Mouse (Mus musculus) cortical plate, adult 2 months (tissue): ENCODE data around the gene BC067074. TPM values are rescaled to one million over a fixed set of nuclear protein-coding genes. Genes with fewer than 3 reads are reported as not detected.

Source experiments
- H3K27ac ChIP-seq: fragments of 200-500 bp; 2 replicates; pipeline ENCODE4 v1.5.1; 2012; ENCODE audit warnings: low read length, control low read depth, inconsistent platforms; ENCODE audit not compliant: insufficient read depth
- H3K4me1 ChIP-seq: fragments of 200-500 bp; 2 replicates; pipeline ENCODE4 v1.6.1; 2011; ENCODE audit warnings: low read length; ENCODE audit not compliant: control insufficient read depth, insufficient read depth
- H3K4me3 ChIP-seq: fragments of 200-500 bp; 2 replicates; pipeline ENCODE4 v1.5.1; 2011; ENCODE audit warnings: mild to moderate bottlenecking, low read length, control low read depth; ENCODE audit not compliant: insufficient read depth
- CTCF ChIP-seq: fragments of 200-500 bp; IDR thresholded peaks from 2 replicates; pipeline ENCODE4 v1.5.1; 2011; ENCODE audit warnings: mild to moderate bottlenecking, control low read depth, low read length; ENCODE audit not compliant: insufficient read depth; ENCODE audit errors: extremely low read depth
- POLR2A ChIP-seq: fragments of 200-500 bp; IDR thresholded peaks from 2 replicates; pipeline ENCODE4 v1.6.1; 2011; ENCODE audit warnings: mild to moderate bottlenecking, low read length, control low read depth; ENCODE audit not compliant: insufficient read depth; ENCODE audit errors: extremely low read depth
- polyA plus RNA-seq: library from polyadenylated mRNA; depleted of rRNA; stranded (reverse); fragments of >200 nt; gene quantifications from 2 replicates; pipeline ENCODE4 v1.2.3, GENCODE M21; 2012

BC067074 gene
- polyA plus RNA-seq, 1 experiment = 1.1 TPM

- H3K27ac ChIP-seq = no peak overlapping the region
- H3K4me3 ChIP-seq = no peak overlapping the region
- H3K4me1 ChIP-seq = no peaks in the 10 kb centered on the region
- TF ChIP-seq POLR2A = no peak
Measured at GRCm38 (mm10) chr13:113393386-113393785, 100.4 kb downstream of the BC067074 start.

GRCm38 (mm10) chr13:113394591-113394990 is 101.6 kb downstream of the BC067074 start:
- peak overlapping the region; percentile 29 for H3K4me3 ChIP-seq
- no peaks in the 10 kb centered on the region for H3K4me1 ChIP-seq
- H3K27ac ChIP-seq = no peak overlapping the region
- TF ChIP-seq CTCF (no peak), POLR2A (no peak)

- no peaks in the 10 kb centered on the region for H3K4me1 ChIP-seq
- no peak overlapping the region for H3K4me3 ChIP-seq
- no peak overlapping the region for H3K27ac ChIP-seq
- no peak for TF ChIP-seq CTCF
- no peak for TF ChIP-seq POLR2A
Measured at GRCm38 (mm10) chr13:113397006-113397520, 104.1 kb downstream of the BC067074 start.

DNA sequence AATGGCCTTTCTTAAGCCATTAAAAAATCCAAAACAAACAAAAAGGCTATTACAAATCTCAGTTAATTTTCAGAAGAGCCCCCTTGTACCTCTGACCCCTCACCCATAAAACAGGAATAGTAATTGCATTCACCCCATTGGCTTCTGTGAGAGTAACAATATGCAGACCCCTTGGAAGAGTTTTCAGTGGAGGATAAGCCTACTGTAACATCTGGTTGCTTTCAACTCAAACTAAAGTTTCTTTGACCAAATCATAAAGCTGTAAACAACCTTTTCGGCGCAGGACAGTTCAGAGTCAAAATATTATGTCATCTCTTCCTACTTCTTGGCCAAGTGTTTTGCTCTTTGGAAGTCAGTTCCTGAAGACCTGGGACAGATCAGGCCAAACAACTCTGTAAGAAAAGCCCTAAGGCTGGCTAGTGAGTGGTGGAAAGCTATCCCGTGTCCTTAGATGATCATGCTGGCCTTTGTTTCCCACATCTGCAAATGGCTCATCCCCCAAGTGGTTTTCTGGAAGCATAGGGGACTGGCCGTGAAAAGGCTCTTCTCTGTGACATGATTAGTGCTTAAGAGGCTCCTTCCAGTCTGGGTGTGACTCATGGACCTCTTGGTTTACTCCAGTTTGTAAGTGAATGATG is 108.5 kb downstream of the BC067074 start:
- no peaks in the 10 kb centered on the region for H3K4me1 ChIP-seq
- H3K4me3 ChIP-seq = no peak overlapping the region
- TF ChIP-seq POLR2A = no peak
- no peak for TF ChIP-seq CTCF
- no peak overlapping the region for H3K27ac ChIP-seq

DNA sequence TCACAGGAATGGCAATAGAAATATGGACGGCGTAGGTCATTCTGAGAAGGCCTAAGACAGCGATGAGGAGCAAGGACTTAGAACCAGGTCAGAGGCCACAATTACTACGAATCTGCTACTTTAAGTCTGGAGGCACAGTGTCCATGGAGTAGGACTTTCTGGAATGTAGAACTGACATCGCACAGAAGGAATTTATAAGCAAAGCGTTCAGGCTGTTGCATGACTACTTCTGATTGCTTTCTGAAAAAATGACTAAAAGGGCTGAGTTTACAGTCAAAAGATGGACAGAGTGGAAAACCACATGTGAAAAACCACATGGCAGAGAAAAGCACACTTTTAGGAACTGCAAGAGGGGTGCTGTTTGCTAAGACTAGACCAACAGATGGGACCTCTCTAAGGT is 110.7 kb downstream of the BC067074 start:
- Histone ChIP-seq H3K27ac (no peak overlapping the region), H3K4me1 (no peaks in the 10 kb centered on the region), H3K4me3 (no peak overlapping the region)
- no peak for TF ChIP-seq CTCF
- no peak for TF ChIP-seq POLR2A

DNA sequence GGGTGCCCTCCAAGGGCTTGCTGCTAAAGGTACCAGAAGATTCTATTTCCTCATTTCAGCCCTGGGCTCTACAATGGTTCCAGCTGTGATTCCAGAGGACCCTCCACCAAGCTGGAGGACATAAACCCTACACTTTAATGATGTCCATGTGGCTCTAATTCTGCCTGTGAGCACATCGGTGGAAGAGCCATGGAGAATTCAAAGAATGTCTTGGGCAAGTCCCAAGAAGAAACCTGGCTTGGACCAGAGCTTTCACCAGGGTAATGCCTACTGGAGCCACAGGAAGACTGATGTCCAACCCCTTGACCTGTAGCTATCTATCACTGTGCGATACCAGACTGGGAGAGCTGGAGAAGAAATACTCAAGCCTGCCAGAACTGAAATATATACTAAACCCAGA is 111.2 kb downstream of the BC067074 start:
- no peaks in the 10 kb centered on the region for H3K4me1 ChIP-seq
- no peak overlapping the region for H3K4me3 ChIP-seq
- no peak overlapping the region for H3K27ac ChIP-seq
- TF ChIP-seq POLR2A (no peak), CTCF (no peak)

DNA sequence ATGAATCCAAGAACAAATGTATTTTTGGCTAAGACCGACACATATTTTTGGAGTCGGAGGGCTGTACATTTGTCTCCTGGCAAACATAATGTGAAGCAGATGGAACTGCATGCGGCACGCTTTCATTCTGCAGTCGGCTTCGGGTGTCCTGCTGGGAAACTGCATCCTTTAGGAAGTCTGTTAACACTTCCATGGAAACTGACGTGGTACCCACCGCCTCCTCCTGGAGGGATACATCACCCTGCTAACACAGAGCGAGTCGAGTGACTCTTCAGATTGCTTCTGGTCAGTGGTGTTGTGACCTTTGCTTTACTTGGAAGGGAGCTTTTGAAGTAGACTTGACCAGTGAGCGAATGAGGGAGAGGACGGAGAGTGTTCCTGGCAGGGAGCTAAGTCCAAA is 117.0 kb downstream of the BC067074 start:
- Histone ChIP-seq H3K27ac (no peak overlapping the region), H3K4me1 (peaks cover 2% of the 10 kb centered on the region; the same call in 1 of the 2 replicates), H3K4me3 (no peak overlapping the region)
- TF ChIP-seq CTCF = no peak
- no peak for TF ChIP-seq POLR2A

- no peak for TF ChIP-seq CTCF
- no peak for TF ChIP-seq POLR2A
- Histone ChIP-seq H3K4me3 (no peak overlapping the region), H3K4me1 (no peaks in the 10 kb centered on the region), H3K27ac (no peak overlapping the region)
Measured at GRCm38 (mm10) chr13:113415527-113415926, 122.6 kb downstream of the BC067074 start.

DNA sequence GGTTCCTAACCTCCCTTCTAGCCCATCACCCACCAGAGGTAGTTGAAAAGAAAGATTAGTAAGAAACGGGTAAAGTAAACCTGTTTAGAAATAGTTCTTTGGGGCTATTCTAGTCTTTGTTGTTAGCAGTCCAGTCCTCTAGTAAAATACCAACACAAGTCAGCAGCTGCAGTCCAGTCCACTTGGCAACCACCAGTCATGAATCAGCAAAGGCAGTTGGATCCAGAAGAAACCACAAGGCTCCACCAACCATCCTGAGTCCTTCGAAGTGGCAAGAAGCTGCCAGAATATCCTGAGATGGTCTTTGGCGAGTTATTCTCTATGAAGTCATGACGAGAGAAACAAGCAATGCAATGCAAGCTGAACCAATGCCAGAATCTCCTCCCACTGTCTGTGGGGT is 124.0 kb downstream of the BC067074 start:
- Histone ChIP-seq H3K4me1 (no peaks in the 10 kb centered on the region), H3K4me3 (no peak overlapping the region), H3K27ac (no peak overlapping the region)
- TF ChIP-seq POLR2A (no peak), CTCF (no peak)

DNA sequence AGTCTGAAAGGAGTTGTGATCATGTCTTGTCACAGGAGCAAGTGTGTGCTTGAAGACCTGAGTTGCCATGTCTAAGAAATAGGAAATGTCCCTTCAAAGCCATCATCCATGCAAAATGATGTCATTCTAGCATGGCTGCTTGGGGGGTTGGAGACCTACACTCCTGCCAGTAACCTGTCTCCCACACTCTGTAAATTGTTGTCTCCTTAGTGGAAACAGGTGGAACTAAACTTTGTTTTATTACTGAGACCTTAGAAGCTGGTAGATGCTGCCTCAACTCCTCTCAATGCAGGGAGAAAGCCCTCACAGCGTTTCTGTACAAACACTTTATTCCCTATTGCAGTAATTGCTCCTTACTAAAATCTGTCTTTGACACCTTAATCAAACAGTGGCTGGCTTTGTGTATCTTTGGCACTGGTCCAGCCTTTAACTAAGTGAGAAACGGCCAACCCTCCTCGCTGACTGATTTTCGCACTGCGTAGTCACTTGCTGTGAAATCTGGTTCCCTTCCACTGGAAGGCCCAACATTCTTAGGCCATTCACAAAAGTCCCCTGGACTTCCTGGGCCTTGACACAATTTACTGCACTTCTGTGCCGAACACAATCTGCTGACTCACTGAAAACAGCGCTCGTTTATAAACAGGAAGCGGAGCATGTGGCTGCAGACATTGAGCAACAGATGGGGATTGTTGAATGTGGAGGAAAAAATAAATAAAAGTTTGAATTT is 125.0 kb downstream of the BC067074 start:
- no peak overlapping the region for H3K4me3 ChIP-seq
- TF ChIP-seq CTCF (no peak), POLR2A (no peak)
- H3K27ac ChIP-seq = no peak overlapping the region
- H3K4me1 ChIP-seq = no peaks in the 10 kb centered on the region
